8 mouse cellular contexts compared by ENCODE assay signal in the genomic region with DNA sequence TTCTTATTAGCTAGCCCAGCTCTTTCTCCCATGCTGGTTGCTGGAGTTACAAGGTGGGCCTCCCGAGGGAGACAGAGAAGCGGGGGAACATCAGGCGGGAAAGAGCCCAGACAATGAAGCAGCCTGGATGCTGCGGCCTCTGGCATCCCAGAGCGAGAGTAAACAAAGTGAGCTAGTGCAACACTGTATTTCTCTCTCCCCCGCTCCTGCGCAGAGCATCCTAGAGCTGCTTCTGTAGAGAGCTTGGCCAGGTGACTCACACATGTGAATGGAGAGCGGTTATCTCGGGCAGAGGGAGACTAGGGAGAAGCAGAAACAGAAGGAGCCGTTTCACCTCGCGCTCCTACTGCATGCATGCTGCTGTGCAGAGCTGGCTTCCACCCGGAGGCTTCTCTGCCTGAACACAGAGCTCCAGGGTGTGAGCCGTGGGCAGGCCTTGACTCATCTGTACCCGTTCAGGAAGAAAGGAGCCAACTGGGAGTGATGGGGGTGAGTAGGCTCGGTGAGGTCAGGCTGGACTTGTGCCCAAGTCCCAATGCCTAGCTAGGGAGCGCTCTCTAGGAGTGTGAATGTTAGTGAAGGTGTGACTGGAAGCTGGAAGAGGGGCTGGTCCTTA. TPM values are rescaled to one million over a fixed set of nuclear protein-coding genes. Genes with fewer than 3 reads are reported as not detected.
DNase-seq lines count a peak whose midpoint lies in the region; ATAC-seq lines count a peak whose summit lies in the region.

No protein-coding gene starts in this region.

- no peaks in the 10 kb centered on the region for H3K9me3 ChIP-seq in kidney, embryonic 15.5 days (replicated peaks)
- no peaks in the 10 kb centered on the region for H3K9me3 ChIP-seq in forebrain, embryonic 13.5 days (replicated peaks)
- no peaks in the 10 kb centered on the region for H3K9me3 ChIP-seq in neural tube, embryonic 15.5 days (replicated peaks)

- ATAC-seq in kidney, embryonic 15.5 days (replicated peaks; ENCODE audit: low FRiP score), result no peak
- ATAC-seq in forebrain, embryonic 13.5 days, result 0 out of 2 replicates have a peak, but pooled peaks have one; percentile 39
- ATAC-seq in neural tube, embryonic 15.5 days (ENCODE audit: low FRiP score), result no peak

- no peak overlapping the region for H3K9ac ChIP-seq in kidney, embryonic 15.5 days
- H3K9ac ChIP-seq in forebrain, embryonic 13.5 days, result peak overlapping the region; percentile 51
- peak overlapping the region; percentile 5; the same call in 1 of the 2 replicates for H3K9ac ChIP-seq in neural tube, embryonic 15.5 days (replicated peaks)

- peaks cover 3% of the 10 kb centered on the region; the same call in 1 of the 2 replicates for H3K27me3 ChIP-seq in kidney, embryonic 15.5 days
- H3K27me3 ChIP-seq in forebrain, embryonic 13.5 days, result peaks cover 15% of the 10 kb centered on the region
- no peaks in the 10 kb centered on the region for H3K27me3 ChIP-seq in neural tube, embryonic 15.5 days (replicated peaks)

- DNase-seq in kidney, adult 11 months, result peak; percentile 66
- peak; percentile 35 for DNase-seq in ZHBTc4 (ENCODE audit: low read depth, low spot score)
- peak; percentile 54 for DNase-seq in kidney, postnatal 14 days
- DNase-seq in spleen, adult 12 weeks (ENCODE audit: low spot score), result no peak
- no peak for DNase-seq in gastrocnemius, adult 8-10 months (ENCODE audit: low spot score in 2 of 2)

- H3K4me3 ChIP-seq in kidney, embryonic 15.5 days (replicated peaks), result no peak overlapping the region
- H3K4me3 ChIP-seq in forebrain, embryonic 13.5 days, result no peak overlapping the region
- H3K4me3 ChIP-seq in neural tube, embryonic 15.5 days (replicated peaks), result no peak overlapping the region

- peaks cover 42% of the 10 kb centered on the region for H3K4me1 ChIP-seq in kidney, embryonic 15.5 days
- peaks cover 38% of the 10 kb centered on the region for H3K4me1 ChIP-seq in forebrain, embryonic 13.5 days
- H3K4me1 ChIP-seq in neural tube, embryonic 15.5 days, result peaks cover 44% of the 10 kb centered on the region

- H3K4me2 ChIP-seq in kidney, embryonic 15.5 days, result no peak overlapping the region
- peak overlapping the region; percentile 38; the same call in 1 of the 2 replicates for H3K4me2 ChIP-seq in forebrain, embryonic 13.5 days
- H3K4me2 ChIP-seq in neural tube, embryonic 15.5 days, result 0 out of 2 replicates have a peak overlapping the region, but pooled peaks have one; percentile 5

- H3K36me3 ChIP-seq in kidney, embryonic 15.5 days, result no peaks in the 10 kb centered on the region
- H3K36me3 ChIP-seq in forebrain, embryonic 13.5 days (ENCODE audit: poor library complexity, severe bottlenecking), result no peaks in the 10 kb centered on the region
- no peaks in the 10 kb centered on the region for H3K36me3 ChIP-seq in neural tube, embryonic 15.5 days

- 49% methylated on average over 17 of the region's 17 CpGs for WGBS in kidney, embryonic 15.5 days
- 21% methylated on average over 17 of the region's 17 CpGs for WGBS in forebrain, embryonic 13.5 days
- 26% methylated on average over 17 of the region's 17 CpGs for WGBS in neural tube, embryonic 15.5 days

- no peak overlapping the region for H3K27ac ChIP-seq in kidney, embryonic 15.5 days
- H3K27ac ChIP-seq in forebrain, embryonic 13.5 days, result peak overlapping the region; percentile 67
- H3K27ac ChIP-seq in neural tube, embryonic 15.5 days (replicated peaks), result peak overlapping the region; percentile 35

RNA-seq across cellular contexts. Expression of a gene that starts 46.0 kb away (rescaled TPM):
- polyA plus RNA-seq in kidney, embryonic 15.5 days (2015; fragmentation: Nextera tagmentation; extraction: Ambion mirVana), result 6.9 and 8.4 TPM in 2 replicates
- 13.5 and 14.9 TPM in 2 replicates for polyA plus RNA-seq in forebrain, embryonic 13.5 days (2015; fragmentation: Nextera tagmentation; extraction: Ambion mirVana)
- 17.1 and 20.5 TPM in 2 replicates for polyA plus RNA-seq in neural tube, embryonic 15.5 days (2015; fragmentation: Nextera tagmentation; extraction: Ambion mirVana)
- total RNA-seq in gastrocnemius, adult 8-10 months (2022), result 10 to 100 TPM in 3 of 4 experiments, 1 to 10 TPM in 1; 6.6 to 15.1 (median 11.8) TPM

Comparison
In these comparisons a context has a peak if more than half of its experiments do, and no peak if none do; other contexts are left out.
1. DNase-seq: peak in kidney, adult 11 months (single experiment), ZHBTc4 (single experiment) and kidney, postnatal 14 days (single experiment); none in spleen, adult 12 weeks (single experiment) and gastrocnemius, adult 8-10 months (0 of 2).